Mouse (Mus musculus) liver, postnatal 0 days (tissue): ENCODE measurements around the gene 4921507P07Rik. TPM values are rescaled to one million over a fixed set of nuclear protein-coding genes. Genes with fewer than 3 reads are reported as not detected.
A peak's percentile ranks its signal among the peaks of the same experiment; 100 is the strongest.
"Not testable (repeated sequence)": the region's sequence is repeated elsewhere in the genome, so short reads cannot be mapped to it uniquely, and the experiment has no call there.

Source experiments
- ATAC-seq: fragments of 200-750 bp; cut with Nextera tagmentation; 2 replicates; pipeline ENCODE4 v1.8.0; 2017; ENCODE audit warnings: mild to moderate bottlenecking, moderate library complexity
- DNase-seq: peaks from one replicate; pipeline ENCODE4 v3.0.0-alpha.2; 2016
- H3K27ac ChIP-seq: fragments of 300-500 bp; sonication (generic); 2 replicates; pipeline ENCODE4 v1.5.1; 2014; ENCODE audit warnings: antibody characterized with exemption, moderate library complexity, mild to moderate bottlenecking, low read depth
- H3K27me3 ChIP-seq: fragments of 300-500 bp; sonication (generic); 2 replicates; pipeline ENCODE4 v1.6.1; 2014; ENCODE audit warnings: low read length, control low read depth, mixed read lengths; ENCODE audit not compliant: insufficient read depth
- H3K36me3 ChIP-seq: fragments of 300-500 bp; sonication (generic); replicated peaks from 2 replicates; pipeline ENCODE4 v1.6.1; 2014; ENCODE audit warnings: mild to moderate bottlenecking, control low read depth, low read length, moderate library complexity, mixed read lengths; ENCODE audit not compliant: insufficient read depth
- H3K4me1 ChIP-seq: fragments of 300-500 bp; sonication (generic); 2 replicates; pipeline ENCODE4 v1.6.1; 2014; ENCODE audit warnings: antibody characterized with exemption, mild to moderate bottlenecking, control low read depth; ENCODE audit not compliant: insufficient read depth
- H3K4me2 ChIP-seq: fragments of 300-500 bp; sonication (generic); 2 replicates; pipeline ENCODE4 v1.6.1; 2014; ENCODE audit warnings: low read depth, mild to moderate bottlenecking, low read length, moderate library complexity, mixed read lengths
- H3K4me3 ChIP-seq: fragments of 300-500 bp; sonication (generic); 2 replicates; pipeline ENCODE4 v1.5.1; 2014; ENCODE audit warnings: low read depth, low read length
- H3K9ac ChIP-seq: fragments of 300-500 bp; sonication (generic); replicated peaks from 2 replicates; pipeline ENCODE4 v1.6.1; 2014; ENCODE audit warnings: mild to moderate bottlenecking, moderate library complexity
- H3K9me3 ChIP-seq: fragments of 300-500 bp; sonication (generic); 2 replicates; pipeline ENCODE4 v1.6.1; 2016; ENCODE audit warnings: mild to moderate bottlenecking, control low read depth, low read length, mixed read lengths
- CTCF ChIP-seq: sonication (generic); IDR thresholded peaks from 2 replicates; pipeline ENCODE4 v1.5.1; 2016; ENCODE audit warnings: antibody characterized with exemption, low read depth
- EP300 ChIP-seq: IDR thresholded peaks from 2 replicates; pipeline ENCODE4 v1.6.1; 2016; ENCODE audit warnings: antibody characterized with exemption, low read depth, mild to moderate bottlenecking
- WGBS: fragments of 180-500 bp; shearing (Covaris S2); extraction: QIAGEN DNeasy Blood & Tissue Kit; methylation state at CpG from one replicate; pipeline ENCODE4 v1.1.7; 2014; ENCODE audit not compliant: insufficient replicate concordance; 5-methylcytosine and 5-hydroxymethylcytosine counted together
- polyA plus RNA-seq: library from polyadenylated mRNA; unstranded; fragments of >200 nt; fragmentation: Nextera tagmentation; extraction: Ambion mirVana; gene quantifications from 2 replicates; pipeline ENCODE4 v1.2.1, GENCODE M21; 2015

4921507P07Rik gene
- polyA plus RNA-seq, 1 experiment from 2014 or later, result 0.43 TPM

DNA sequence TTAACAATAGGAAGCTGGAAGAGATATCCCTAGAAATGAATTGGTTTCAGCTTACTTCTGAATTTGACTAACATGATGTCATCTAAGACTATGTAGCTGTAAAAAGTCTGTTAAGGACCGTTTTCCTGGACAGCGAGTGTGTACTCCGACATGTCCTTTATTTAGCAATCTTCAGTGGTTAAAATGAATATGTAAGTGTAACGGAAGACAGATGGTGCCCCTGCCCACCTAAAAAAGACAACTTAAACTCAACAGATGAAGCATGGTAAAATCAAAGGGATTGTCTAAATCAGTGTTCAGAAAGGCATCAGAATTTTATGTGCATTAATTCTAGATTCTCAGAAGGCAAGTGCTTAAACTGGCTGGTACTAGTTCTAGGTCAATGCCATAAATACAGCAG, 34.0 kb downstream of the 4921507P07Rik start:
- Histone ChIP-seq H3K4me3 (no peak overlapping the region), H3K4me1 (peaks cover 7% of the 10 kb centered on the region), H3K9ac (no peak overlapping the region), H3K27me3 (no peaks in the 10 kb centered on the region), H3K27ac (0 out of 2 replicates have a peak overlapping the region, but pooled peaks have one; percentile 16), H3K9me3 (no peaks in the 10 kb centered on the region), H3K4me2 (no peak overlapping the region), H3K36me3 (peaks cover 8% of the 10 kb centered on the region)
- TF ChIP-seq CTCF (no peak), EP300 (no peak)
- WGBS, result 69% methylated on average over 4 of the region's 4 CpGs
- no peak for DNase-seq
- no peak for ATAC-seq

DNA sequence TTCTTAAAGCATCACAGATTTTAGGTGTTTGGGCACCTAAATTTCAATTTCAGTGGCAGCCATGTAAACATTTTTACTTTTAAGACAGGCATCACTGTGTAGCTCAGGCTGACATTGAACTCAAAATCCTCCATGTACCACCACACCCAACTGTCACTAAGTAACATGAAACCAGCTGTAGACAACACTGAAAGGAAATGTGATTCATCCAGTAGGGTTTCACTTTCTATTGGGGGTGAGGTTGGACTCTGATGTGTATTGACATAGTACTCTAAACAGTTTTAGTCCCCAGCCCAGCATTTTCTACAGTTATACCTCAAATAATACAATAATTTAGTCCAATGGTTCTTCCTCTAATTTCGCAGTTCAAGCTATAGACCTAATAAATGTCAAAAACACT, 35.7 kb downstream of the 4921507P07Rik start:
- Histone ChIP-seq H3K27me3 (no peaks in the 10 kb centered on the region), H3K27ac (no peak overlapping the region), H3K9ac (no peak overlapping the region), H3K9me3 (no peaks in the 10 kb centered on the region), H3K4me1 (no peaks in the 10 kb centered on the region), H3K4me3 (no peak overlapping the region), H3K36me3 (peaks cover 8% of the 10 kb centered on the region), H3K4me2 (no peak overlapping the region)
- WGBS, result 83% methylated on average over 1 of the region's 1 CpGs
- DNase-seq, result no peak
- no peak for TF ChIP-seq CTCF
- TF ChIP-seq EP300, result no peak
- ATAC-seq, result no peak

DNA sequence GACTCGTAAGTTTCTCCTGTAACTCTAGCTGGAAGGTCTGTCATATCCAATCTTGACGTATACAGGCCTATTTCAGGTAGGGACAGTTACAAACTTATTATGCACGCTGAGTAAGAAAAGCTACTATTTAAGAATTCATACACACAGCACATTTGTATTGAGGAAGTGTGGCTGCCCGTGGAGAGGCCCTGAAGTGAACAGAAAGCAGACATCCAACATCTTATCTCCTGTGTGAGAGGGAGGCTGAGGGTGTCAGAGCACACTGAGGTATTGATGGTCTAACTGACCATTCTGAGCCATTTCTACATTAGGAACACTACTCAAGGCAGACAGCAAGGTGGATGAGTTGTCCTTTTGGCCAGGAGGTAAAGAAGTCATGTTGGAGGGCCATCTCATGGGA, 37.6 kb downstream of the 4921507P07Rik start:
- H3K9ac ChIP-seq, result no peak overlapping the region
- no peak for ATAC-seq
- no peaks in the 10 kb centered on the region for H3K4me1 ChIP-seq
- no peak overlapping the region for H3K4me3 ChIP-seq
- WGBS, result 44% methylated on average over 4 of the region's 4 CpGs
- H3K9me3 ChIP-seq, result no peaks in the 10 kb centered on the region
- TF ChIP-seq EP300 (no peak), CTCF (no peak)
- no peak overlapping the region for H3K27ac ChIP-seq
- no peak for DNase-seq
- no peaks in the 10 kb centered on the region for H3K27me3 ChIP-seq
- H3K4me2 ChIP-seq, result no peak overlapping the region
- peaks cover 4% of the 10 kb centered on the region for H3K36me3 ChIP-seq

DNA sequence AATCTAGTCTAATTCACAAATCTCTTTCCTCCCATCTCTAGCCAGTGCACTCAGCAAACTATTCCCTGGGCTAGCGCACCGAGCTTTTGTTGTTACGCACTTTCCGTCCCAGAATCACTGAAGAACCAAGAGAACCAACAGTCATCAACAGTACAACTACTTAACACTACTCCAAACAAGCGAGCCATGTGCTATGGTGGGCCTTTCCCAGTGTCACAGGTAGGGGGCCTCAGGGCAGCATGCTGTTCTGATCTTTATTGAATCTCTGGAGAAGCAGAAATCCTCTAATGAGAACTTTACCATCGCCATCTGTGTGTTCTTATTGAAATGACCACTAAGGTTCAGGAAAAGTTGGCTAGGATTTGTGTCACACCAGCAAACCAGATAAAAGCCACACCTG, 38.9 kb downstream of the 4921507P07Rik start:
- Histone ChIP-seq H3K27me3 (no peaks in the 10 kb centered on the region), H3K4me3 (no peak overlapping the region), H3K9me3 (no peaks in the 10 kb centered on the region), H3K4me1 (no peaks in the 10 kb centered on the region), H3K4me2 (no peak overlapping the region), H3K36me3 (no peaks in the 10 kb centered on the region), H3K9ac (no peak overlapping the region), H3K27ac (no peak overlapping the region)
- DNase-seq (no peak), ATAC-seq (no peak)
- TF ChIP-seq CTCF, result 0 out of 2 replicates have a peak, but pooled peaks have one; percentile 32
- TF ChIP-seq EP300, result no peak
- WGBS, result 83% methylated on average over 6 of the region's 6 CpGs

DNA sequence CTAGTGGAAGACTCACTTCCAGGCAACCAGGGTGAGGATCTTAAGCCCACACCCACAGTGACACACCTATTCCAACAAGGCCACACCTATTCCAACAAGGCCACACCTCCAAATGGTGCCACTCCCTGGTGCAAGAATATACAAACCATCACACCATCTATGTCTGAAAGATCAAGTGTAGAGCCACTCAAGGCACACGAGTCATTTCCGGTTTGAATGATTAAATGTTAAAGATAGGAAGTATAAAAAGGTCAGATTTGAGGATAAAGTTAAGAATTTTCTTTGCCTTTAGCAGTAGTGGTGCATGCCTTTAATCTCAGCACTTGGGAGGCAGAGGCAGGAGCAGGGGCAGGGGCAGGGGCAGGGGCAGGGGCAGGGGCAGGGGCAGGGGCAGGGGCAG, 42.2 kb downstream of the 4921507P07Rik start:
- WGBS, result 84% methylated on average over 2 of the region's 2 CpGs
- H3K9ac ChIP-seq, result not testable (repeated sequence)

DNA sequence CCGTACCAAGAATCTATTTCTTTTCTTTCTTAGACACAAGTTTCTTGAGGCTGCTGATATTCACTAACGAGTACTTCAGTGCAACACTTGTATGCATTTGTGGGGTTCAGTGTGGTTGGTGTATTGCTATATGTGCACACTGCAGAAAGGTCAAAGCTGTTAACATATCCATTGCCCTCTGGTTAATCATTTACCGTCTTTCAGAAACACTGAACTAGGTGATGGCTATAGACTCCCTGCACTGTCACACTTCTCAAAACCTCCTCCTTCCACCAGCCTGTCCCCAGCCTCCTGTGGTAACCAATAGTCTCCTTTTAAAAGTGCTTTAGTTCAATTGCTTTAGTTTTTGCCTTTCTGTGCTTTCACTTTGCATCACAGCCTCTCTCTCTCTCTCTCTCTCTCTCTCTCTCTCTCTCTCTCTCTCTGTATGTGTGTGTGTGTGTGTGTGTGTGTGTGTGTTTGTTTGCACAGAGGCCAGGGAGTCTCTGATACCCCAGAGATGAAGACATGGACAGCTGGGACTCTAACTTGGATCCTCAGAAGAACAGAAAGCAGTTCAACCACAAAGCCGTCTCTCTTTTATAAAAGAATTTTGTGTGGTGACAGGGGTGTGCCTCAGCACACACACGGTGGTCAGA, 43.4 kb downstream of the 4921507P07Rik start:
- WGBS, result 52% methylated on average over 5 of the region's 5 CpGs
- DNase-seq (no peak), ATAC-seq (peak; percentile 94)
- no peak overlapping the region for H3K9ac ChIP-seq
- no peak overlapping the region for H3K27ac ChIP-seq
- no peaks in the 10 kb centered on the region for H3K27me3 ChIP-seq
- TF ChIP-seq CTCF, result no peak
- TF ChIP-seq EP300, result no peak
- H3K36me3 ChIP-seq, result no peaks in the 10 kb centered on the region
- H3K4me2 ChIP-seq, result 0 out of 2 replicates have a peak overlapping the region, but pooled peaks have one; percentile 0
- H3K4me3 ChIP-seq, result no peak overlapping the region
- no peaks in the 10 kb centered on the region for H3K4me1 ChIP-seq
- no peaks in the 10 kb centered on the region for H3K9me3 ChIP-seq

More for the DNA sequence above, 42.2 kb downstream of the 4921507P07Rik start:
- H3K27me3 ChIP-seq, DNase-seq, H3K4me2 ChIP-seq, H3K4me3 ChIP-seq, H3K9me3 ChIP-seq, H3K36me3 ChIP-seq, H3K27ac ChIP-seq, H3K4me1 ChIP-seq, ATAC-seq: not testable (repeated sequence)

DNA sequence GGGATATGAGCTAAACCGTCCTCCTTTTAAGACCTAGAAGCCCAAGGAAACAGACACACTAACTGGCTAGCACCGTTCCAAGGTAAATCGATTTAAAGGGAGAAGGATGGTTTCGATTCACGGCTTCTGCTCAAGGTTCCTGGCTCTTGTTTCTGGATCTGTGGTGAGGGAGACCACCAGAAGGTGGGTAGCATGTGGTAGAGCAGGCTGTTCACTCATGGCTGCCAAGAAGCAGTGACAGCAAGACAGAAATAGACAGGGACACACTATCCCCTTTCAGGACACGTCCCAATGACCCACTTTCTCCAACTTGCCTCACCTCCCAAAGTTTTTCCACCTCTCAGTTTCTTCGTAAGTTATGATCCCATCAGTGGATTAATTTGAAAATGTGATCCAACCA, 46.6 kb downstream of the 4921507P07Rik start:
- no peak for ATAC-seq
- H3K4me3 ChIP-seq, result no peak overlapping the region
- 76% methylated on average over 7 of the region's 7 CpGs for WGBS
- no peaks in the 10 kb centered on the region for H3K27me3 ChIP-seq
- DNase-seq, result no peak
- H3K9ac ChIP-seq, result no peak overlapping the region
- H3K4me1 ChIP-seq, result 0 out of 2 replicates have a peak, but pooled peaks cover 3% of the 10 kb centered on the region
- TF ChIP-seq EP300 (no peak), CTCF (no peak)
- H3K36me3 ChIP-seq, result no peaks in the 10 kb centered on the region
- H3K27ac ChIP-seq, result no peak overlapping the region
- H3K9me3 ChIP-seq, result no peaks in the 10 kb centered on the region
- H3K4me2 ChIP-seq, result no peak overlapping the region
